Mouse (Mus musculus) midbrain, embryonic 12.5 days (tissue): Measurements from ENCODE around the gene Dhx35. TPM values are rescaled to one million over a fixed set of nuclear protein-coding genes. Genes with fewer than 3 reads are reported as not detected.

Experiments used
- ATAC-seq: fragments of 200-750 bp; cut with Nextera tagmentation; 2 replicates; pipeline ENCODE4 v1.8.0; 2017; ENCODE audit warnings: low read depth, moderate TSS enrichment, moderate library complexity; ENCODE audit not compliant: low FRiP score
- H3K27ac ChIP-seq: fragments of 300-500 bp; sonication (generic); replicated peaks from 2 replicates; pipeline ENCODE4 v1.5.1; 2016; ENCODE audit warnings: mild to moderate bottlenecking
- H3K27me3 ChIP-seq: fragments of 300-500 bp; sonication (generic); 2 replicates; pipeline ENCODE4 v1.6.1; 2016; ENCODE audit warnings: mild to moderate bottlenecking
- H3K36me3 ChIP-seq: fragments of 300-500 bp; sonication (generic); 2 replicates; pipeline ENCODE4 v1.6.1; 2016
- H3K4me1 ChIP-seq: fragments of 300-500 bp; sonication (generic); 2 replicates; pipeline ENCODE4 v1.6.1; 2016
- H3K4me2 ChIP-seq: fragments of 300-500 bp; sonication (generic); replicated peaks from 2 replicates; pipeline ENCODE4 v1.6.1; 2016; ENCODE audit warnings: mild to moderate bottlenecking, moderate library complexity
- H3K4me3 ChIP-seq: fragments of 300-500 bp; sonication (generic); 2 replicates; pipeline ENCODE4 v1.5.1; 2016; ENCODE audit warnings: mild to moderate bottlenecking
- H3K9ac ChIP-seq: fragments of 300-500 bp; sonication (generic); replicated peaks from 2 replicates; pipeline ENCODE4 v1.6.1; 2016; ENCODE audit warnings: mild to moderate bottlenecking, moderate library complexity
- H3K9me3 ChIP-seq: fragments of 300-500 bp; sonication (generic); 2 replicates; pipeline ENCODE4 v1.6.1; 2016; ENCODE audit warnings: mild to moderate bottlenecking
- WGBS: fragments of 180-500 bp; shearing (Covaris S2); methylation state at CpG from one replicate; pipeline ENCODE4 v1.1.7; 2016; 5-methylcytosine and 5-hydroxymethylcytosine counted together
- polyA plus RNA-seq: library from polyadenylated mRNA; unstranded; fragments of >200 nt; fragmentation: Nextera tagmentation; extraction: Ambion mirVana; gene quantifications from 2 replicates; pipeline ENCODE4 v1.2.1, GENCODE M21; 2016

The Dhx35 gene
- polyA plus RNA-seq, 1 experiment from 2014 or later: 17.9 TPM

DNA sequence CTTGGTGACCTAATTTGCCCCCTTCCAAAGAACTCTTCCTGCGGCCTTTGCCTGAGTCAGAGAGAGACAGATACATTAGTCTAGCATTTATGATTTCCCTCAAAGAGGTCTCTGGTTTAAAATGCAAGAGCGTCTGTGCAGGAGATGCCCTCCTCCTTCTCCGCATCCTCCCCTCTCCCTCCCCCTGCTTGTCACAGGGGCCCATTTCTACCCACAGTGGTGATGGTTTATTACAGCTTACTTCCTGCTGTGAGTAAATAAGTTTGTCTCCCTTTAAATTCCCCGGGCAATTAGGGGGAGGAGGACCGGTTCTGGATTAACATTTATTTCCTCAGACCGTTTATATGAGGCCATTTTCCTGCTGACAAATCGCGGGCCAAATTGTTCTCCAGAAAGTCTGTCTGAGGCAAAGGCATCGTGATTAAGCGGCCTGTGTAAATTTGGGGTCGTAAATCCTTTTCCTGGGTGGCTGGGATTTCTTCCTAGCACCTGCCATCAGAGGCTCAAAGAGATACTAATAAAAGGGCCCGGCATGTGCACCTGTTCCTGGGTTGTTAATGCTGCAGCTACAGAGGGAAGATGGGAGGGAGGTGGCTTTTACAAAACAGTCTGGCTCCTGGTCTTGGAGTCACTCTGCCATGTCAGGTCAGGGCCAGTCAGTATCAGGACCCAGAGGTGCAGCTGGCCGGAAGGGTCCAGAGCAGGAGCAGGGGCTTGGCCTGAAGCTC lies 104.0 kb downstream of the Dhx35 start:
- Histone ChIP-seq H3K4me3 (no peak overlapping the region), H3K27me3 (no peaks in the 10 kb centered on the region), H3K9me3 (no peaks in the 10 kb centered on the region), H3K36me3 (no peaks in the 10 kb centered on the region), H3K4me2 (no peak overlapping the region), H3K27ac (no peak overlapping the region), H3K9ac (no peak overlapping the region), H3K4me1 (peaks cover 5% of the 10 kb centered on the region; the same call in 1 of the 2 replicates)
- ATAC-seq: no peak
- 52% methylated on average over 13 of the region's 13 CpGs for WGBS

Other genes with a start within 250 kb of the Dhx35 start
- 3.2 and 4.2 TPM in 2 replicates for gene Slc32a1, start 184.0 kb upstream of the Dhx35 start, polyA plus RNA-seq
- gene Actr5, start 169.9 kb upstream of the Dhx35 start, polyA plus RNA-seq: 21.7 and 23.7 TPM in 2 replicates
- 3.5 and 4.2 TPM in 2 replicates for gene Ppp1r16b, start 129.4 kb upstream of the Dhx35 start, polyA plus RNA-seq
- 38.9 and 41.6 TPM in 2 replicates for gene Fam83d, start 26.7 kb upstream of the Dhx35 start, polyA plus RNA-seq